Mouse (Mus musculus) layer of hippocampus, postnatal 25 days (tissue): ENCODE measurements at regions not wholly inside any gene's neighbourhood (a gene's known extent, or its start where the extent isn't known, plus 50 kb on each side); places are given as distances from the start of the nearest gene placed in this dataset.

Experiments used
- DNase-seq, 2 experiments: peaks; one replicate each; pipeline ENCODE4 v3.0.0; 2022; ENCODE audit warnings: mixed read lengths in 2 of 2, low spot score in 1 of 2; ENCODE audit errors: extremely low spot score in 1 of 2

DNA sequence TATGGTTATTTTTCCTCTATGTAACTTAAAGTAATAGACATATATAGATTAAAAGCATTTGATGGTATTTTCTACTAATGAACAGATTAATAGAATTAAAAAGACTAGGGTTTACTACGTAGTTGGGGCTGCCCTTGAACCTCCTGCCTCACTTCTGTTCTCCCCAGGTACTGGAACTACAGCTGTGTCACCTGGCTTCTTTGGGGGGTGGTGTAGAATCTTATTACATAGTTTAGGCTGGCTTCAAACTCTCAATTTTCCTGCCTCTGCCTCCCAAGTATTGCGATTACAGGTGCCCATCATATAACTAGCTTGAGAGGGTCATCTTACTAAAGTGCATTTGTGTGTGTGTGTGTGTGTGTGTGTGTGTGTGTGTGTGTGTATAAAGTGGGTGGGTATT lies 175.0 kb downstream of the Rab11fip4 start:
- DNase-seq: no peak

GRCm38 (mm10) chr11:79765396-79765795 lies 174.4 kb downstream of the Rab11fip4 start:
- no peak for DNase-seq

GRCm38 (mm10) chr11:79764026-79764425 lies 173.0 kb downstream of the Rab11fip4 start:
- DNase-seq: no peak

- DNase-seq: no peak
These were observed 171.6 kb downstream of the Rab11fip4 start for GRCm38 (mm10) chr11:79762654-79763053.

DNA sequence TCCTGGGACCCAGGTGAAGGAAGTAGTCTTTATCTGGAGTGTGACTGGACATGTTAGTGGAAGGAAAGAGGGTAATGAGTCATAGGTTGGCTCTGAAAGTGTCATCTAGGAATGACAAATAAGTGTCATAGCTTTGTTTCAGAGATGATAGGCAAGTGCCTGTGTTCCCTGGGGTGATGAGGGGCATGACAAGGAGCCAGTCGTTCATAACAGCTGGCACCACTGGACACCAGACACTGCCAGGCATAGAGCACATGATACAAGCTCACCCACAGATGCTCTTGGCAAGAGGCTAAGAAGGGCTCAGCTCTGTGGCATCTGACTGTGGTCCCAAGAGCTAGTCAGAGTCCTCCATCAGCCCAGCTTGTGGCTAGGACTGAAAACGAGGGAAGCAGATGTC lies 171.0 kb downstream of the Rab11fip4 start:
- DNase-seq: no peak

DNA sequence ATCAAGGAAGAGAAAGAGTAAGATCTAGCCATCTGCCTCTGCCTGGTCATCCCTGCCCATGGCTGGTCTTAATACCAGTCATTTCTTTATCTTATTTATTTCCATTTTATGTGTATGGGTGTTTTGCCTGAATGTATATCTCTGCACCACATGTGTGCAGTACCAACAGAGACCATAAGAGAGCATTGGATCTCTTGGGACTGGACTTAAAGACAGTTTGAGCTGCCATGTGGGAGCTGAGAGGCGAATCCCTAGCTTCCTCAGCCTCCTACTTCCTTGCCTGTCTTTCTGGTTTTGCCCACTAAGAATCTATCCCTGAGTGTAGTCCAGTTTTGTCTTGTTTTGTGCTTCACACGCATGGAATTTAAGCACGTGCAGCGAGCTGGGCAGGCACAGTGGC lies 169.5 kb downstream of the Rab11fip4 start:
- DNase-seq: no peak

DNA sequence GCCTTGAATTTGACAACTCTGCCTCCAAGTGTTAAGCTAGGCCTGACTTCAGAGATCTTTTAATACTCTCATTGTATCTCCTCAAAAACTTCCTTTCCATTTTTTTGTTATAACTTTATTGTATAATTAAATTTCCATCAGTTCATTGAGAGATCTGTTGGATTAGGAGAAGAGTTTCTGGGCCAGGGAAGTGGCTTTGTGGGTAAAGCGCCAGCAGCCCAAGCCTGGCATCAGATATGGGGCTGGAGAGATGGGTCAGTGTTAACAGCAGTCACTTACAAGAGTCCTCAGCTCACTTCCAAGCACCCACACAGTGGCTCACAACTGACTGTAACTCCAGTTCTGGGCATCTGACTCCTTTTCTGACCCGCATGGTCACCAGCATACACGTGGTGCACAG lies 167.3 kb downstream of the Rab11fip4 start:
- no peak for DNase-seq

DNA sequence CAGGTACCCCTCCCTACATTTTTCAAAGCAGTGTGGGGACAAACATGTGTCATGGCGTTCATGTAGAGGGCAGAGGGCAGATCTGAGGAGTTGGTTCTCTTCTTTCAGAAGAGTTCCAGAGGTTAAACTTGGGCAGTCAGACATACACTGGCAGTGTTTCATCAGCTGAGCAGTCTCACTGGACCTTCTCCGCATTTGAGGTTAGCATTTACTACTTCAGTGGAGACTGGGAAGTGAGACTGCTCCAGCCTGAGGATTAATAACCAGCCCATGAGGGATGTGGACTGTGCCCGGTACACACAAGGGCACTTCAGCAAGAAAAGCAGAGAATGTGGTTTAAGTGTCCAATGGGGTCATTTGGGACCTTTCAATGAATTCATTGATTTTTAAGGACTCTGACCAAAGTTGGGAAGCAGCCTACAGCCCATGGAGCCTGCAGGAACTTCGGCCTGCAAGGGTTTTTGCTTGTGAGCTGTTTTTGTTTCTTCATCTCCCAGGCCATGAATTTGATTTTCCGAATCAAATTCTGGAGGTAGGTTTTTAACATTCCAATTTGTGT lies 166.6 kb downstream of the Rab11fip4 start:
- no peak for DNase-seq

DNA sequence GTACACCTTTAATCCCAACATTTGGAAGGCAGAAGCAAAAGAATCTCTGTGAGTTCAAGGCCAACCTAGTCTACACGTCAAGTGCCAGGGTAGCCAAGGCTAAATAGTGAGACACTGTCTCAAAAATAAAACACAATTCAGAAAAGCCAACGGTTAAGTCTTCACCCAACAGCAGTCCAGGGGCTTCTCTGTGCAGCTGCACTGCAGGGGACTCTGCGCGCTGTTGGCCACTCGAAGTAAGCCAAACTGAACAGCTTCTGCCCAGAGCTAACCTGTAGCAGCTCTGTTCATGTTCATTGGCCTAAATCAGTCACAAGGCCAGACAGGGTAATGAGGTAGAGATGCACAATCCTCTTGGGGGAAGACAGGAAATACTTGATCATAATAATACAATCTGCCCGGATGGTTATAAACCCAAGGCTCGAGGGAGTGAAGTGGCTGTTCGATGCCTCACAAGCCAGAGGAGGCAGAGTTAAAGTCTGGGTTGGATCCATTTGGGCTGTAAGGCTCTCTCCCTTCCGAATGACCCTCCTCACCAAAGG lies 165.4 kb downstream of the Rab11fip4 start:
- no peak for DNase-seq

DNA sequence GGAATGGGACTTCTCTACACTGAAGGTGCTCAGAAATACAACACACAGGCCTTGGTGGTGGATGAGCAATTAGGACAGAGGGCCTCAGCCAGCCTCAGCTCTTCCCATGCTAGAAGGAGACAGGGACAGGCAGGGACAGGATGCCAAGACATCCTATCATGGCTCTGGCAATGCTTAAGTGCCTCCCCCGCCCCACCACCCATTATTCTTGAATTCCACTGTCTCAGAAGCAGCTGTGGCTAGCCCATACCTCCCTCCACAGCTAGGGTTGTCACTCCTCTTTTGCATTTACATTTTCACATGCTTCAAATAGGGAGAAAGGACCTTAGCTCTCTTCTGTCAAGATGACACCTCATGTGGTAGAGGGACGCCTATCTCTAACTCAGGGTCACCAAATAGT lies 162.5 kb downstream of the Rab11fip4 start:
- DNase-seq: no peak

DNA sequence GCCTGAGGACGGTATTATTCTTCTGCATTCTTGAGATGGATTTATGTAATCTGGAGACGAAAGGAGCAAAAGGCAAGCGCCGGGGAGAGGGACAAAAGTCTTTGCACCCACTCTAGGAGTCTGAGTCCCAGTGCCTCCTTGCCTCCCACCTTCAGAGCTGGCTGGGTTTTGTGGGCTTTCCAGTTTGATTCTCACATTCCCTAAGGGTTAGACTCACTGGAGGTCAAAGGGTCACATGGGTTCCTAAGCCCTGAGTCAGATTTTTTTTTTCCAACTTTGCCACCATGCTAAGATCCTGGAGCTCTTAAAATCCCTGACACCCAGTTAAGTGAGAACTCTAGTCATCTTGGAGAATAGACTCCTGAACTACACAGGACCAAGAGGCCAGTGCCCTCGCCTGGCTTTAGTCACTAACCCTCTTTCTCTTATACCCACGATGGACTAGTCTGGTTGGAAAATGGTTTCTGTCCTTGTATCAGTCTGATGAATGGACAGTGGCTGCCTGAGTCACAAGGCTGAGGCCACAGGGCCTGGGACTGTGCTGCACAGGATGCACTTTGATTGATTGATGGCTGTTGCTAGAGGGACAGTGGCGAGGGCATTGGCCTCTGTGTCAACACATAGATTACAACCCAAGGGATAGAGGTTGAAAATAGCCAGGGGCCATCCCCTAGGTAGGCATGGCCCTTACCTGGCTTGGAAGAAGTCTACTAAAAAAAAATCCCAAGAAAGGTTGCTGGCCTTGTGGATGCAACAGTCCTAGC lies 161.9 kb downstream of the Rab11fip4 start:
- no peak for DNase-seq

DNA sequence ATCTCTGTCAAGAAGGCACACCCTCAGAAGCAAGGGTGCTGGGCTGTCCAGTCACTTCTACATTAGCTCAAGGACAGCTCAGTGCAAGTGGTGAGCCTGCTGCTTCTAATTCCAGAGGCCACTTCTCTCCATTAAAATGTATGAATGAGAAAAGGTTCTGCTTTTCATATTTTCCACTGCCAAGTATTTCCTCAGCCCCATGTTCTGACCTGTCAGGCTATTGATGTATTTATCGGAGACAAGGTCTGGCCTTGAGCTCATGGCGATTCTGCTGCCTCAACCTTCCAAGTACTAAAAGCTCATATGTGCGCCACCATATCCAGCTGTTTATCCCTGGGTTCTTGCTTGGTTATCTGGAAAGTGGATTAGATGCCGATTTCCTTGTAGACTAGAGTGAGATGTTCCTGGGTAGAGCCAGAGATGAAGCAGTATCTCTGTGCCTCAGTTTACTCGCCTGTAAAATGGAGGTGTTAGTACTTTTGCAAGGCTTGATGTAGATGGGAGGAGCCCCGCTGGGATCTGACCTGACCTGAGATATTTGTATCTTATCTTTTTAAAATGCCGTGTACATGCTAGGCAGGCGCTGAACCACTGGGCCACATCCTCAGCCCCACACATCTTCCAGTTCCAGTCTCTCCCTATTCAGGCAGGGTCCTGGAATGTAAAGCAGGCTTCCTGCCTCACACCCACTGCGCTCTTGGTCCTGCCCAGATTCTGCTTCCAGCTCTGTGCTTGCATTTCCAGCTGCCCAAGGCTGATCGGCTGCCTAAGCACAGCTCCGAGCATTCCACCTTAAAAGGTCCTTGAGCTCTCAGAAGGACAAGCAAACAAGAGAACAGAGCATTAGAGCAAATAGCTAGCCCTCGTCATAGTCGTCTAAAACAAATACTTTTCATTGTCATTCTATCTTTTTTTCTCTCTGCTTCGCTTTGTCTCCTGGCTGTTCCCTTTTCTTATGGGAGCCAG lies 161.0 kb downstream of the Rab11fip4 start:
- DNase-seq: no peak

DNA sequence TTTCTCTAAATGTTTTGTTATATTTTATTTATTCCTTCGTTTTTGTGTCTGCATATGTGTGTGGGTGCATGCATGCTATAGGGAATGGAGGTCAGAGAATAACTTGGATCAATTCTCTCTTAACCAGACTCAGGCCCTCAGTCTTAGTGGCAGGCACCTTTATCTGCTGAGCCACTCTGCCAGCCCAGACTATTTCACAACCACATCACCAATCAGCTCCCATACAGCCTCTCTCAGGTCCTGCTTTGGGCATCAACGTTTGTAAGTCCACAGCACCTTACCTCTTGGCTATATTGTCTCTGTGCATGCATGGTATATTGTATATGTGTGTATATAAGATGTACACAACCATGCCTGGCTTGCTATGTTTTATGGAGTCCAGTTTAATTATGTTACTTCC lies 159.9 kb downstream of the Rab11fip4 start:
- no peak for DNase-seq

- no peak for DNase-seq
These were observed 158.9 kb downstream of the Rab11fip4 start for GRCm38 (mm10) chr11:79749755-79750434.

DNA sequence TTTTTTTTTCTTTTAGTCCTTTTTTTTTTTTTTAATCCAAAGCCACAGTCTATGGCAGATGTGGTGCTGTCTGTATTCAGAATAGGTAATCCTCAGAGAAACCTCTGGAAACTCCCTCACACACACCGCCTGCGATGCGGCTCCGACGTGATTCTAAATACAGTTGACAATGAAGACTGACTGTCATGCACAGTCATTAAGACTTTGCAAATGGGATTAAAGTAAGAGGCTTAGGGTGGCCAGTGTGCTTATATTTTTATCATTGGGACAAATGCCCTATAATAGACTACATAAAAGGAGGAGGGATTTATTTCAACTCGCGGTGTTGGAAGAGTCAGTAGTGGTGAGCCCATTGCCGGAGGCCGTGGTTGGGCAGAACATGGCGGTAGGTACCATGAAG lies 158.1 kb downstream of the Rab11fip4 start:
- DNase-seq: no peak

DNA sequence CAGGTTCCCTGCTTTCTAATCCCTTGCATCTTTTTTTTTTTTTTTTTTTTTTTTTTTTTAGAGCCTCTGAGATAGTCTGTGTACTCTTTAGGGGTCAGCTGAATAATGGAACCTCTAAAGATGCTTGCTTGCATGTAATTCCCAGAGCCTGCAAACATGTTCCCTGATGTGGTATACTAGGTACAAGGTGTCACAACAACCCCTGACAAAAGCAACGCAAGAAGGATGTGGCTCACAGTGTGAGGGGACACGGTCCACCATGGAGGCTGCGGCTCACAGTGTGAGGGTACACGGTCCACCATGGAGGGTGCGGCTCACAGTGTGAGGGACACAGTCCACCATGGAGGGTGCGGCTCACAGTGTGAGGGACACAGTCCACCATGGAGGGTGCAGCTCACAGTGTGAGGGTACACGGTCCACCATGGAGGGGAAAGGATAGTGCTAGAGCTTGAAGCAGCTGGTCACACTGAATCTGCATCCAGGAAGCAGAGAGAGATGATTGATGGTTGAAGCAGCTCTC lies 157.7 kb downstream of the Rab11fip4 start:
- no peak for DNase-seq

DNA sequence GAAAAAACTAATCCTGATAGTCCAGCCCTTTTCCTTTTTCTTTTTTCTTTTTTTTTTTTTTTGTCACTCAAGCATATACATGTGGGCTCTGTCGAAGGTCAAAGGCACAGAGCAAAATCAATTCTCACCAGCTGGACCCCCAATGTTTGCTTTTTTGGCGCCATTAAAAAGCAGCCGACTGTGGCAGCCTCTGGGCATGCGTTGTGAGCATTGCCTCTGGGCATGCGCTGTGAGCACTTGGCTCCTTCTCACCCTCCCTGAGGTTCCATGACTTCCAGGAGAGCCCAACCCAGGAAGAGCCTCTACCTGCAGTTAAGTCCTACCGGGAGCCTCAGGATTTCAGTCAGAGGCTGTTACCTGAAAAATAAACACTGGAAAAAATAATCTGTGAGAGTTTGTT lies 156.8 kb downstream of the Rab11fip4 start:
- DNase-seq: no peak
